Mouse (Mus musculus): ENCODE measurements around the gene Hoxc13.

The Hoxc13 gene

GRCm38 (mm10) chr15:102922636-102923500 lies 2.0 kb downstream of the Hoxc13 start:
- no peaks in the 10 kb centered on the region; the same call in 1 of the 2 replicates for H3K27me3 ChIP-seq (ENCODE audit: control insufficient read depth, insufficient read depth, low read length, poor library complexity, severe bottlenecking)

DNA sequence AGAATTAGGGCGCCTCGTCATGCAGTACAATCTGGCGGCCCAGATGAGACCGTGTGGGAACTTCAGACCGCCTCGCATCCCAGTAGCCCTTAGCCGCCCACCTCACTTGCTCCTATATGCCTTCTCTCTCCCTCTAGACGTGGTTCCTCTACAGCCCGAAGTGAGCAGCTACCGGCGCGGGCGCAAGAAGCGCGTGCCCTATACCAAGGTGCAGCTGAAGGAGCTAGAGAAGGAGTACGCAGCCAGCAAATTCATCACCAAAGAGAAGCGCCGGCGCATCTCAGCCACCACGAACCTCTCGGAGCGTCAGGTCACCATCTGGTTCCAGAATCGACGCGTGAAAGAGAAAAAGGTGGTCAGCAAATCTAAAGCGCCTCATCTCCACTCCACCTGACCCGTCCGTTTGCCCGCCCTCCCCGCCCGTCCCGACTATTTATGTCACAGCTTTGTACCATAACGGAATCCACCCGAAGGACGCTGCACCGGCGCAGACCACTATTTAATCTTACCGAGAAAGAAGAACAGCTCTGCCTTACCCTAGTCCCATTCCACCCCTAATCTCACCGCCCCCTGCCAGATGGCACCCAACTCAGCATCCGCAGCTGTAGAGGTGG lies 6.2 kb downstream of the Hoxc13 start:
- no peaks in the 10 kb centered on the region for H3K36me3 ChIP-seq (ENCODE audit: control insufficient read depth, insufficient read depth, low read length, poor library complexity, severe bottlenecking)
- DNase-seq (ENCODE audit: low read depth, low spot score), result no peak
- no peaks in the 10 kb centered on the region; the same call in 1 of the 2 replicates for H3K27me3 ChIP-seq (ENCODE audit: control insufficient read depth, insufficient read depth, low read length, poor library complexity, severe bottlenecking)

More at GRCm38 (mm10) chr15:102922636-102923500, 2.0 kb downstream of the Hoxc13 start:
- H3K36me3 ChIP-seq (ENCODE audit: control insufficient read depth, insufficient read depth, low read length, poor library complexity, severe bottlenecking), result no peaks in the 10 kb centered on the region
- DNase-seq (ENCODE audit: low read depth, low spot score), result no peak

- H3K36me3 ChIP-seq (ENCODE audit: control insufficient read depth, insufficient read depth, low read length, poor library complexity, severe bottlenecking), result no peaks in the 10 kb centered on the region
- DNase-seq (ENCODE audit: low read depth, low spot score), result no peak
Observed at GRCm38 (mm10) chr15:102931706-102932358, 10.9 kb downstream of the Hoxc13 start.

GRCm38 (mm10) chr15:102934438-102934837 lies 13.5 kb downstream of the Hoxc13 start:
- H3K27me3 ChIP-seq (ENCODE audit: control insufficient read depth, insufficient read depth, low read length, poor library complexity, severe bottlenecking), result no peaks in the 10 kb centered on the region; the same call in 1 of the 2 replicates

More at GRCm38 (mm10) chr15:102931706-102932358, 10.9 kb downstream of the Hoxc13 start:
- H3K27me3 ChIP-seq (ENCODE audit: control insufficient read depth, insufficient read depth, low read length, poor library complexity, severe bottlenecking), result no peaks in the 10 kb centered on the region; the same call in 1 of the 2 replicates

DNA sequence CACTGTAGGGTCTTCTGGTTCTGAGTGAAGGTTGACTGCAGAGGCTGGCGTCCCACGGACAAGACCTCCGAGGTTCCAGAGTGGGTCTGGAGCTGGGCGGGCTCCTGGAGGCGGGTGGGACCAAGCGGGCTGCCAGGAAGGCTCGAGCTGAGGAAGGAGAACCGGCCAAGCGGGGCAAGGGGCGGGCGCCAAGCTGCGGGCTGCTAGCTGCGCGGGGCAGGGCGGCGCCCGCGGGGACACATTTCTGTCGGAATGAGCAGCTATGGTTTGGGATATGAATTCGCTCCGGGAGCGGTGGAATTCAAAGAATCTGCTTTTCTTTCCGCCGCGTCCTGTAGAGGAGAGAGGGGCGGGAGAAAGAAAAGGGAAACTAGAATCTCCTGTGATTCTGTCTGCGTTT lies 14.0 kb downstream of the Hoxc13 start:
- DNase-seq (ENCODE audit: low read depth, low spot score), result no peak
- H3K27me3 ChIP-seq (ENCODE audit: control insufficient read depth, insufficient read depth, low read length, poor library complexity, severe bottlenecking), result no peaks in the 10 kb centered on the region; the same call in 1 of the 2 replicates
- no peaks in the 10 kb centered on the region for H3K36me3 ChIP-seq (ENCODE audit: control insufficient read depth, insufficient read depth, low read length, poor library complexity, severe bottlenecking)

More at GRCm38 (mm10) chr15:102934438-102934837, 13.5 kb downstream of the Hoxc13 start:
- no peaks in the 10 kb centered on the region for H3K36me3 ChIP-seq (ENCODE audit: control insufficient read depth, insufficient read depth, low read length, poor library complexity, severe bottlenecking)
- DNase-seq (ENCODE audit: low read depth, low spot score), result no peak

- no peaks in the 10 kb centered on the region; the same call in 1 of the 2 replicates for H3K27me3 ChIP-seq (ENCODE audit: control insufficient read depth, insufficient read depth, low read length, poor library complexity, severe bottlenecking)
- no peaks in the 10 kb centered on the region for H3K36me3 ChIP-seq (ENCODE audit: control insufficient read depth, insufficient read depth, low read length, poor library complexity, severe bottlenecking)
- no peak for DNase-seq (ENCODE audit: low read depth, low spot score)
Observed at GRCm38 (mm10) chr15:102936279-102936972, 15.5 kb downstream of the Hoxc13 start, which contains the start of gene Hoxc12. TSS of gene Hoxc12 (plus strand) at chr15:102936757.

DNA sequence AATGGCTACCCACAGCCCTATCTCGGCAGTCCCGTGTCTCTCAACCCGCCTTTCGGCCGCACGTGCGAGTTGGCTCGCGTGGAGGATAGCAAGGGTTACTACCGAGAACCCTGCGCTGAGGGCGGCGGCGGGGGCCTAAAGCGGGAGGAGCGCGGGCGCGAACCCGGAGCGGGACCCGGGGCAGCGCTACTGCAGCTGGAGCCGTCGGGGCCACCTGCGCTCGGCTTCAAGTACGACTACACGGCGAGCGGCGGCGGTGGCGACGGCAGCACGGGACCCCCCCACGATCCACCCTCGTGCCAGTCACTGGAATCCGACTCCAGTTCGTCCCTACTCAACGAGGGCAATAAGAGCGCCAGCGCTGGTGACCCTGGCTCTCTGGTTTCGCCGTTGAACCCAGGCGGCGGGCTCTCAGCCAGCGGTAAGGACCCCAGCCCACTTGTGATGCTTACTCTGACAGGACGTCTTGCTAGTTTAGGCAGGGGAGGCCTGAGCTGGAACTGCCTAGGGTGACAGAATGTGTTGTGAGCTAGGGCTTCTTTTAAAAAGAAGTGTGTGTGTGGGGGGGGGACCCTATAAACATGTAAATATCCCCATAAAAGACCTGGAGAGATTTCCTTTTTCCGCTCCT lies 16.2 kb downstream of the Hoxc13 start:
- Histone ChIP-seq H3K27me3 (ENCODE audit: control insufficient read depth, insufficient read depth, low read length, poor library complexity, severe bottlenecking) (no peaks in the 10 kb centered on the region; the same call in 1 of the 2 replicates), H3K36me3 (ENCODE audit: control insufficient read depth, insufficient read depth, low read length, poor library complexity, severe bottlenecking) (no peaks in the 10 kb centered on the region)
- DNase-seq (ENCODE audit: low read depth, low spot score), result no peak

- Histone ChIP-seq H3K36me3 (ENCODE audit: control insufficient read depth, insufficient read depth, low read length, poor library complexity, severe bottlenecking) (no peaks in the 10 kb centered on the region), H3K27me3 (ENCODE audit: control insufficient read depth, insufficient read depth, low read length, poor library complexity, severe bottlenecking) (no peaks in the 10 kb centered on the region; the same call in 1 of the 2 replicates)
- DNase-seq (ENCODE audit: low read depth, low spot score), result no peak
Observed at GRCm38 (mm10) chr15:102939256-102940155, 18.6 kb downstream of the Hoxc13 start.

DNA sequence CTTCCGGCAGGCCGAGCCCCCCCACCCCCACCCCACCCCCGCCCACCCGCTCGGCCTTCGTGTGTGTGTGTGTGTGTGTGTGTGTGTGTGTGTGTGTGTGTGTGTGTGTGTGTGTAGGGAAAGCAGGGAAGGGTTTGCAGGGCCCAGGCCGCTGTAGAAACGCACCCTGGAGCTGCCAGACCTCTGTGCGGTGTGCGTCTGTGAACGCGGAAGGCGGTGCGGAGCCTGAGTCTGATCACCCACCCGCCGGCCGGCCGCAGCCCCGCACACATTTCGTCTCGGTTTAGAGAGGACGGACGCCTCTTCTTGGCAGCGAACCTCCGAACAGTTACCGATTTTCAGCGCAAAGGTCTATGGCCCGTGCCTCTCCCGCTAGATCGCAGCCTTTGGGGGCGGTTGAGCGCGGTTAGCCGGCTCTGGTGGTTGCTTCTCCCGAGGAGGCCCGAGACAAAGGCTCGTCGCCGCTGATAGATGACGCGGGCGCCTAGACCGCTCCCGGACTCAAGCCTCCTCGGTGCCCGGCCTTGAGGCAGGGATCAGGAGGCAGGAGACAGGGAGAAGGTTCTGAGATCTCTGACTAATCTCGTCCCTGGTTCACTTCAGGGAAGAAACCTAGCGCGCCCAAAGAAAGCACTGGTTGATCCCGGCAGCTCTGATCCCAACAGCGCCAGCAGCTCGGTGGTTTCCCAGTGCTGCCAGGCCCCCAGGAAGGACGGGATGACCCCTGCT lies 22.0 kb downstream of the Hoxc13 start:
- H3K36me3 ChIP-seq (ENCODE audit: control insufficient read depth, insufficient read depth, low read length, poor library complexity, severe bottlenecking), result no peaks in the 10 kb centered on the region
- no peak for DNase-seq (ENCODE audit: low read depth, low spot score)
- no peaks in the 10 kb centered on the region for H3K27me3 ChIP-seq (ENCODE audit: control insufficient read depth, insufficient read depth, low read length, poor library complexity, severe bottlenecking)

DNA sequence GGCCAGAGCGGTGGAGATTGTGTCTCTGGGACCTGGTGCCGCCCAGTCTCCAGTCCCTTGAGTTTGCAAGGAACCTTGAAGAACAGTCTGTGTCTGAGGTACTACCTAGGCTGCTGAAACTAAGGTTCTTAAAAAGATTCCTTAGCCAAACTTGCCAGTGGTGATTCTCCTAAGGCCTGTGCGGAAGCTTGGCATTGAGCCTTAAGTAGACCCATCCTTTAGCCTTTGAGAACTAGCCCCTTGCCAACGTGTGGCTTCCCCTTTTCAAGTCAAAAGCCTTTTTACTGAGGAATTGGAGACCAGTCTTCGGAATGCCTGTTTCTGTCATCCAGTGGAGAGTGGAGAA lies 22.5 kb downstream of the Hoxc13 start:
- no peak for DNase-seq (ENCODE audit: low read depth, low spot score)
- Histone ChIP-seq H3K36me3 (ENCODE audit: control insufficient read depth, insufficient read depth, low read length, poor library complexity, severe bottlenecking) (no peaks in the 10 kb centered on the region), H3K27me3 (ENCODE audit: control insufficient read depth, insufficient read depth, low read length, poor library complexity, severe bottlenecking) (no peaks in the 10 kb centered on the region)

DNA sequence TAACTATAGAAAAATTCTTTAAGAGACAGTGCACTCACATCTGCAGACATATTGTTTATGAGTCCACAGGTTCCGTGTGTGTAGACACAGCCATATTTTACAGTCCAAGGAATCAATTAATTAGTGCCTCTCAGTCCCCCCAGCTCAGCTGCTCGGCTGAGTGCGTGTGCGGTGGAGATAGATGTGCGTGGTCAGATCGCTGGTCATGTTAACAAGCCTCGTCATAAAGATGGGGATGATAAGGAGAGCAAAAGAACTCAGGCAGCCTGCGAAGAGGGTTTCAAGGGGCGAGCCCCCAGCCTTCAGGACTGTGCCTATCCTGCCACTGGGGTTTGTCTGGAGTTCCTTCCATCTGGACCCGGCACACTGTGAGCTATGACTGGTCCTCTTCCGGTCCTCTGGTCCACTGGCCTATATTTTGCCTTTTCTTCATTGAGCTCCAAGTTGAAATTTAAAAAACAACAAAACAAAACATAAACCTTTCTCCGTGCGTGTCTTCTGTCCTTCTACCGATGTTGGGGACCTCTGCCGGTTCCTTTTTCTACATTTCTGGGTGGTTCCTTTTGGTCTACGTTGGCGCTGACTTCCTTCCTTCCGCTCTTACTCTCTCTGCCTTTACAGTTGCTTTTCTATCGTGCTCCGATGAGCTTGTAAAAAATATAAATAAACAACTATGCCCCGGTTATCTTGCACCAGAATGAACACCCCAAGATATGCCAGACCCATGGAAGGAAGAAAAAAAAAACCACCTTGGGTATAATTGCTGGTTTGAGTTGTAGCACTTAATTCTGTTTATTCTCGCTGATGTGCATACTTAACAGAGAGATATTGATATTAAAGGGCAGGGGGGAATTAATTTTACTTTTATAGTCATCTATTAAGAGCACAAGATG lies 24.5 kb downstream of the Hoxc13 start:
- DNase-seq (ENCODE audit: low read depth, low spot score), result no peak
- peaks cover 6% of the 10 kb centered on the region; the same call in 1 of the 2 replicates for H3K27me3 ChIP-seq (ENCODE audit: control insufficient read depth, insufficient read depth, low read length, poor library complexity, severe bottlenecking)
- H3K36me3 ChIP-seq (ENCODE audit: control insufficient read depth, insufficient read depth, low read length, poor library complexity, severe bottlenecking), result no peaks in the 10 kb centered on the region

DNA sequence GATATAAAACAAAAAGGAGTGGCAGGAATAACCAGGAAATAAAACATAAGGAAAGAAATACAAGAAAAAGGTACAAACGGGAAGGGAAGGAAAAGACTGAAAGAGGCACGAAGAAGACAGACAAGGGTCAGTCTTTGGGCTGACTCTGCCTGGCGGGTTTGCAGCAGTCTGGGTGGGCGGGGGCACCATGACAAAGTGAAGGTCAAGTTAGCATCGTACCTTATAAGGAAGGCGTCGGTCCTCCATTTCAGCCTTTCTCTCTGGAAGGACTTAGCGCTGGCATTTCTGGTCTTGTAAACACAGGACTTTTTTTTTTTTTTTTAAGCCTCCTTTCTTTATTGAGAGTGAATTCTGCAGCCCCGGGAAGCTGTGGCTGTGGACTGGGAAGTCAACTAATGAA lies 26.4 kb downstream of the Hoxc13 start:
- no peaks in the 10 kb centered on the region for H3K36me3 ChIP-seq (ENCODE audit: control insufficient read depth, insufficient read depth, low read length, poor library complexity, severe bottlenecking)
- H3K27me3 ChIP-seq (ENCODE audit: control insufficient read depth, insufficient read depth, low read length, poor library complexity, severe bottlenecking), result peaks cover 6% of the 10 kb centered on the region; the same call in 1 of the 2 replicates

More for the DNA sequence above, 26.4 kb downstream of the Hoxc13 start:
- no peak for DNase-seq (ENCODE audit: low read depth, low spot score)

Measured in splenic B cell, adult 2 months (primary cell).